Mouse (Mus musculus) forebrain, postnatal 0 days (tissue): Measurements from ENCODE around the gene Ifna14. TPM values are rescaled to one million over a fixed set of nuclear protein-coding genes. Genes with fewer than 3 reads are reported as not detected.
A peak's percentile ranks its signal among the peaks of the same experiment; 100 is the strongest.

Experiments
- ATAC-seq: fragments of 200-750 bp; cut with Nextera tagmentation; 2 replicates; pipeline ENCODE4 v1.8.0; 2017; ENCODE audit warnings: mild to moderate bottlenecking, moderate library complexity
- DNase-seq: peaks from one replicate; pipeline ENCODE4 v3.0.0-alpha.2; 2015
- H3K27ac ChIP-seq: fragments of 300-500 bp; sonication (generic); 2 replicates; pipeline ENCODE4 v1.5.1; 2014; ENCODE audit warnings: low read depth, mild to moderate bottlenecking, antibody characterized with exemption, low read length, moderate library complexity, mixed read lengths
- H3K27me3 ChIP-seq: fragments of 300-500 bp; sonication (generic); 2 replicates; pipeline ENCODE4 v1.6.1; 2014; ENCODE audit warnings: mild to moderate bottlenecking, low read length, mixed read lengths; ENCODE audit not compliant: insufficient read depth
- H3K36me3 ChIP-seq: fragments of 300-500 bp; sonication (generic); 2 replicates; pipeline ENCODE4 v1.6.1; 2014; ENCODE audit warnings: mild to moderate bottlenecking, moderate library complexity; ENCODE audit not compliant: insufficient read depth
- H3K4me1 ChIP-seq: fragments of 300-500 bp; sonication (generic); 2 replicates; pipeline ENCODE4 v1.6.1; 2014; ENCODE audit warnings: antibody characterized with exemption; ENCODE audit not compliant: insufficient read depth
- H3K4me2 ChIP-seq: fragments of 300-500 bp; sonication (generic); 2 replicates; pipeline ENCODE4 v1.6.1; 2014; ENCODE audit warnings: low read depth, mild to moderate bottlenecking, moderate library complexity
- H3K4me3 ChIP-seq: fragments of 300-500 bp; sonication (generic); 2 replicates; pipeline ENCODE4 v1.5.1; 2014; ENCODE audit warnings: low read depth, low read length, mixed read lengths
- H3K9ac ChIP-seq: fragments of 300-500 bp; sonication (generic); 2 replicates; pipeline ENCODE4 v1.6.1; 2014; ENCODE audit warnings: mild to moderate bottlenecking
- H3K9me3 ChIP-seq: fragments of 300-500 bp; sonication (generic); 2 replicates; pipeline ENCODE4 v1.6.1; 2016; ENCODE audit warnings: low read length
- CTCF ChIP-seq: sonication (generic); IDR thresholded peaks from 2 replicates; pipeline ENCODE4 v1.5.1; 2016; ENCODE audit warnings: antibody characterized with exemption, control low read depth, low read depth
- WGBS: fragments of 180-500 bp; shearing (Covaris S2); extraction: QIAGEN DNeasy Blood & Tissue Kit; methylation state at CpG from one replicate; pipeline ENCODE4 v1.1.7; 2014; 5-methylcytosine and 5-hydroxymethylcytosine counted together
- polyA plus RNA-seq: library from polyadenylated mRNA; unstranded; fragments of >200 nt; fragmentation: Nextera tagmentation; extraction: Ambion mirVana; gene quantifications from 2 replicates; pipeline ENCODE4 v1.2.1, GENCODE M21; 2015
- total RNA-seq: library from RNA; depleted of rRNA; stranded (reverse); fragments of >200 nt; gene quantifications from 2 replicates; pipeline ENCODE4 v1.2.3, GENCODE M21; 2014

Ifna14 gene
- total and polyA plus RNA-seq, 2 experiments from 2014 or later = not detected

GRCm38 (mm10) chr4:88543649-88544234, 27.9 kb downstream of the Ifna14 start:
- no peaks in the 10 kb centered on the region for H3K27me3 ChIP-seq
- peak; percentile 93 for TF ChIP-seq CTCF
- H3K4me2 ChIP-seq = no peak overlapping the region

GRCm38 (mm10) chr4:88537328-88537727, 34.3 kb downstream of the Ifna14 start:
- no peak for TF ChIP-seq CTCF
- DNase-seq = no peak
- ATAC-seq = no peak
- Histone ChIP-seq H3K4me2 (no peak overlapping the region), H3K9ac (no peak overlapping the region), H3K27me3 (no peaks in the 10 kb centered on the region), H3K27ac (no peak overlapping the region), H3K4me1 (no peaks in the 10 kb centered on the region), H3K9me3 (no peaks in the 10 kb centered on the region), H3K36me3 (no peaks in the 10 kb centered on the region), H3K4me3 (no peak overlapping the region)
- 79% methylated on average over 12 of the region's 12 CpGs for WGBS

More at GRCm38 (mm10) chr4:88543649-88544234, 27.9 kb downstream of the Ifna14 start:
- no peak overlapping the region for H3K4me3 ChIP-seq
- H3K9ac ChIP-seq = no peak overlapping the region
- H3K4me1 ChIP-seq = no peaks in the 10 kb centered on the region
- peak; percentile 83 for ATAC-seq
- H3K36me3 ChIP-seq = no peaks in the 10 kb centered on the region
- peak; percentile 85 for DNase-seq
- H3K9me3 ChIP-seq = no peaks in the 10 kb centered on the region
- H3K27ac ChIP-seq = no peak overlapping the region
- 37% methylated on average over 2 of the region's 2 CpGs for WGBS

GRCm38 (mm10) chr4:88536640-88537039, 35.0 kb downstream of the Ifna14 start:
- TF ChIP-seq CTCF = no peak
- H3K4me1 ChIP-seq = no peaks in the 10 kb centered on the region
- no peaks in the 10 kb centered on the region for H3K36me3 ChIP-seq
- no peak overlapping the region for H3K9ac ChIP-seq
- H3K27ac ChIP-seq = no peak overlapping the region
- no peak for DNase-seq
- H3K27me3 ChIP-seq = no peaks in the 10 kb centered on the region
- ATAC-seq = no peak
- WGBS = 62% methylated on average over 7 of the region's 7 CpGs
- H3K9me3 ChIP-seq = no peaks in the 10 kb centered on the region
- H3K4me3 ChIP-seq = no peak overlapping the region
- no peak overlapping the region for H3K4me2 ChIP-seq

- H3K27me3 ChIP-seq = no peaks in the 10 kb centered on the region
- H3K9me3 ChIP-seq = no peaks in the 10 kb centered on the region
- WGBS = 94% methylated on average over 1 of the region's 1 CpGs
- DNase-seq = no peak
- no peaks in the 10 kb centered on the region for H3K36me3 ChIP-seq
- no peak overlapping the region for H3K27ac ChIP-seq
- TF ChIP-seq CTCF = no peak
- no peak for ATAC-seq
- no peak overlapping the region for H3K4me3 ChIP-seq
- H3K4me1 ChIP-seq = no peaks in the 10 kb centered on the region
- H3K4me2 ChIP-seq = no peak overlapping the region
- no peak overlapping the region for H3K9ac ChIP-seq
Observed at GRCm38 (mm10) chr4:88535742-88536141, 35.9 kb downstream of the Ifna14 start.

GRCm38 (mm10) chr4:88534903-88535302, 36.7 kb downstream of the Ifna14 start:
- WGBS = 55% methylated on average over 1 of the region's 1 CpGs
- ATAC-seq = peak; percentile 50; the same call in 1 of the 2 replicates
- H3K4me2 ChIP-seq = no peak overlapping the region

GRCm38 (mm10) chr4:88533499-88533898, 38.1 kb downstream of the Ifna14 start:
- 95% methylated on average over 2 of the region's 2 CpGs for WGBS
- Histone ChIP-seq H3K36me3 (no peaks in the 10 kb centered on the region), H3K27me3 (no peaks in the 10 kb centered on the region), H3K4me2 (no peak overlapping the region), H3K9me3 (no peaks in the 10 kb centered on the region), H3K9ac (no peak overlapping the region), H3K4me3 (no peak overlapping the region), H3K4me1 (no peaks in the 10 kb centered on the region), H3K27ac (no peak overlapping the region)
- DNase-seq (no peak), ATAC-seq (no peak)
- TF ChIP-seq CTCF = no peak

More at GRCm38 (mm10) chr4:88534903-88535302, 36.7 kb downstream of the Ifna14 start:
- H3K9ac ChIP-seq = no peak overlapping the region
- H3K27me3 ChIP-seq = no peaks in the 10 kb centered on the region
- H3K36me3 ChIP-seq = no peaks in the 10 kb centered on the region
- no peak overlapping the region for H3K27ac ChIP-seq
- H3K4me3 ChIP-seq = no peak overlapping the region
- DNase-seq = peak; percentile 51
- no peaks in the 10 kb centered on the region for H3K9me3 ChIP-seq
- no peaks in the 10 kb centered on the region for H3K4me1 ChIP-seq
- TF ChIP-seq CTCF = no peak

- DNase-seq = no peak
- Histone ChIP-seq H3K27me3 (no peaks in the 10 kb centered on the region), H3K36me3 (no peaks in the 10 kb centered on the region), H3K4me2 (no peak overlapping the region), H3K4me3 (no peak overlapping the region), H3K27ac (no peak overlapping the region), H3K9ac (no peak overlapping the region), H3K4me1 (no peaks in the 10 kb centered on the region), H3K9me3 (no peaks in the 10 kb centered on the region)
- no peak for ATAC-seq
- 89% methylated on average over 2 of the region's 2 CpGs for WGBS
- TF ChIP-seq CTCF = no peak
Observed at GRCm38 (mm10) chr4:88530892-88531291, 40.7 kb downstream of the Ifna14 start.
